Mouse (Mus musculus): Measurements from ENCODE around the gene Rad9a.
A peak's percentile ranks its signal among the peaks of the same experiment; 100 is the strongest.

Gene Rad9a

DNA sequence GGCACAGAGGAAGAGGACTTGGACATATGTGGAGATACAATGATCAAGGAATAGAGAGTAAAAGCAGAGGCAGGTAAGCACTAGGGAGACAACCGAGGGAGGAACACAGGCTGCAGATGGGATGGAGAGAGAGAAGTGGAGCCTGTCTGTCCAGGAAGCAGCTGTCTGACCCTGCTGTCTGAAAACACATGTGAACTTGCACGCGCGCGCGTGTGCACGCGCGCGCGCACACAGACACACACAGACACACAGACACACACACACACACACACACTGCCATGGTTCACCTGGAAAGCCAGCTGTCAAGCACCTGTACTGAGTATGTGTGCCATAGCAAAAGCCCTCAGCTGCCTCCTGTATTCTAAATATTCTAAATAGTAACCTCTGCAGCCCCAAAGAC lies 16.8 kb upstream of the Rad9a start:
- DNase-seq (ENCODE audit: low spot score), result no peak

DNA sequence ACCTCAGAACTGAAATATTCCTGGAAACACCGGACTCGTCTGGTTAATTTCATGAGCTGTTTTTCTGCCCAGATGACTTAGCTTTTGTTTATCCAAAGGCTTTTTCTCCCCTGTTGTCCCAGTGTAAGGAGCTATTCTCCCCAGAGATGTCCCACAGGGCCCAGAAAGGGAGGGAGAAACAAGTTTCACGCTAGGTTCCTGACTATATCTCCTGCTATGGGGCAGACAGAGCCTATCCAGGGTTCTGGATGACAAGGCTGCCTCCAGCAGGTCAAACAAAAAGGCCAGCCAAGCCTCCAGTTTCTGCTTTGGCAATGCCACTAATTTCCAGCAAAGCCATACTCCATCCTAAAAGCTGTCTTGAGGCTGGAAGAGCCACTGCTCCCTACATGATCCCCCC lies 16.4 kb upstream of the Rad9a start:
- no peak for DNase-seq (ENCODE audit: low spot score)

DNA sequence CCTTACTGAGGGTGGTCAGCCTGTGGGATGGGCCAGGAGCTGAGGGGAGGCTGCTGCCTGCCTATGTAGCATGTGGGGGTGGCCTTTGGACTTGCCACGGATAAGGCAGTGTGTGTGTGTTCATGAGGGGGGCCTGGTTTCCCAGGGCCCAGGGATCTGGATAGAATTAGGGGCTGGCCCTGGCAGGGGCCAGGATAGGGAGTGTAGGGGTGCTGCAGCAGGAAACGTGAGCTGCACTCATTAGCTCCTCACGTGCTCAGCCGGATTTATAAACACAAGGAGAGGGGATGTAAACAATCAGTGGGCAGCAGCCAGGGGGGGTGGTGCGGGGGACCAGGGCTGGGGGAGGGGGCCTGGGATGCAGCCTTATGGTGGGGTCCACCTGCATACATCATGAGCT lies 15.7 kb upstream of the Rad9a start:
- DNase-seq (ENCODE audit: low spot score), result peak; percentile 60

DNA sequence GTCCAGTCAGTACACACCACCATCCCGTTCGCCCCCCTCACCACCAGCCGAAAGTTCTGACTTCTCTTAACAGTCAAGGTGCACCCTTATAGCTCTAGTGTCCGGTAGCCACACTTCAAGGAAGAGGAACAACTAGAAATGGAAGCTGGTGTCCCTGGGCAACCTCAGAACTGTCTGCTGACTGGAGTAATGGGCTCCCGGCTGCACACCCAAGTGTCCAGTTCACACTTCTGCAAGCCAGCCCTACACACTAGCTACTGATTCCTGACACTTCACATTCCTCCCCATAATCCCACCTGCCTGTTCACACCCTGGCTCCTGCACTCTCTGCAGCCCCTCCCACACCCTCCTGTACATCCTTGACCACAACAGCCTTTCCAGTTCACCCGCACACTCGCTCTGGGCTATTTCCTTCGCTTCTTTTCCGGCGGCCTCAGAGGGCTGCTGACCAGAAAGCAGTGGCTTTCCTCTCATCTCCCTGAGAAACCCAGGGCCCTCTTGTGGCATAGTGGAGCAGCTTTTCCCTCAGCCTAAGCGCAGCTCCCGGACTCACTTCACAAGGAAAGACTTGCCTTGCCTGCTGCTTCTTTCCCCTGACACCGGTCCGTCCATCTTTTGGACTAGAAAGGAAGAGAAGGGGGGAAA lies 14.7 kb upstream of the Rad9a start:
- DNase-seq (ENCODE audit: low spot score), result no peak

DNA sequence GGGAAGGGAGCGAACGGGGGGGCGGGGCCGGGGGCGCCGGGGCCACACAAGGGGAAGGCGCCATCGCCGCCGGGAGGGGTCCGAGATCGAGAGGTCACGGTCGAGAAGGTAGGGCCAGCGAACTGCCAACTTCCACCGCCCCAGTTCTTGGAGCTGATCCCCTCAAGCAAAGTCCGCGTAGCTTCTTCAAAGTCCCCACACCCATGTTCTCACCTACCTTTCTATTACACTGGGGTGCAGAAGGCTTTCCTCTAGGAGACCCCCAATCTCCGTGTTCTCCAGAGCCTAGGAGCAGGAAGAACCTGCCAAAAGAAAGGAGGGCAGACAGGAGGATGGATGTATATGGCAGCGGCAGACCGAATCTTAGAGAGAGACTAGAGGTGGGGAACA lies 14.0 kb upstream of the Rad9a start:
- DNase-seq (ENCODE audit: low spot score), result no peak

DNA sequence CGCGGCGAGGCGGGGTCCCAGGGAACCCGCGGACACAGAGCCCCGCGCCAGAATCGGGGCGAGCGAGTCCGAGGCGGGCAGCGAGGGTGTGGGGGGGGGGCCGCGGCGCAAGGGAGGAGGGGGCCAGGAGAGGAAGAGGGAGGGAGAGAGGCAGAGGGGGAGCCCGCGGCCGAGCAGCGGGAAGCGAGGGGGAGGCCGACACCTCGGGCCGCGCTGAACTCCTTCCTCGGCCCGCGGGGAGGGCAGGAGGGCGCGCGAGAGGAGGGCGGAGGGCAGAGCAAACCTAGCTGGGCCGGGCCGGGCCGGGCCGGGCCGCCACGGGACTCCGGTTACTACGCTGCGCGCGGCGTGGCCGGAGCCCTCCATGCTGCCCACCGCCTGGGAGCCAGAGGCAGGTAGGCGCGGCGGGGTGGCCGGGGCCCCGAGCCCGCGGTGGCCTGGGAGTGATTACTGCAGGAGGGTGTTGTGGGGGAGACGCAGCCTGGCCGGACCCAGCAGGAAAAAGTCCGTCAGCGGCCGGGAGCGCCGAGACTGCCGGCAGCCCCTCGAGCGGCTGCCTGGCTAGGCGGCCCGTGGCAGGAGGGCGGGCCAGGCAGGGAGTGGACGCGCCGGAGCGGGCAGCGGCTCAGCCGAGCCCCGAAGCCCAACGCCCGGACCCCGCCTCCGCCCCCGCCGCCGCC lies 13.4 kb upstream of the Rad9a start:
- no peak for DNase-seq (ENCODE audit: low spot score)

DNA sequence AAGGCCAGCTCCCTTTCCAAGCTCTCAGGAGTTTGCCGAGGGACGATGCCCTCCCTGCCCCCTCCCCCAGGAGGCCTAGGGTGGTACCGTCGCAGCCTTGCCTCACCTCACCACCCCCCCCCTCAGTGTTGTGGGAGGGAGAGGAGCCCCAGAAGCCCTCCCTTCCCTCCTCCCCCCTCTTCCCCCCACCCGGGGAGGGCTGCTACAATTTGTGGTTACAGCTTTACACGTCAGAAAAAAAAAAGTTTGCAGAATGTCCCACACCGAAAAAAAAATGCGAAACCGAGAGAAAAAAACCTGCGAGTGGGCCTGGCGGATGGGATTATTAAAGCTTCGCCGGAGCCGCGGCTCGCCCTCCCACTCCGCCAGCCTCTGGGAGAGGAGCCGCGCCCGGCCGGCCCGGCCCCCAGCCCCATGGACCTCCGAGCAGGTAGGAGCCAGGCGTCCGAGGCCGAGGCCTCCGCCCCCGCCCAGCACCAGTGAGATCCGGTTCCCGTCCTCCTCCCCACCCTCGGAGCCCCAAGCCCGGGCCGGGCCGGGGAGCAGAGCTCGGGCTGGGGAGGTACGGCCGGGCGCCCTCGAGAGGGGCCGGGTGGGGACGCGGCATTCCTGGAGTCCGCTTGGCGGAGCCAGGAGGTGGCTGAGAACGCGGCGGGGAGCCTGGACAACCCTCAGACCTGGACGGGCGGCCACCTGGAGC lies 12.8 kb upstream of the Rad9a start, which contains the start of the genes Clcf1 and AC109138.7:
TSS of gene Clcf1 (plus strand) at position 168 of the 700 bp plus-strand sequence.
TSS of gene AC109138.7 (plus strand) at position 287 of the 700 bp plus-strand sequence.
- peak; percentile 57 for DNase-seq (ENCODE audit: low spot score)

DNA sequence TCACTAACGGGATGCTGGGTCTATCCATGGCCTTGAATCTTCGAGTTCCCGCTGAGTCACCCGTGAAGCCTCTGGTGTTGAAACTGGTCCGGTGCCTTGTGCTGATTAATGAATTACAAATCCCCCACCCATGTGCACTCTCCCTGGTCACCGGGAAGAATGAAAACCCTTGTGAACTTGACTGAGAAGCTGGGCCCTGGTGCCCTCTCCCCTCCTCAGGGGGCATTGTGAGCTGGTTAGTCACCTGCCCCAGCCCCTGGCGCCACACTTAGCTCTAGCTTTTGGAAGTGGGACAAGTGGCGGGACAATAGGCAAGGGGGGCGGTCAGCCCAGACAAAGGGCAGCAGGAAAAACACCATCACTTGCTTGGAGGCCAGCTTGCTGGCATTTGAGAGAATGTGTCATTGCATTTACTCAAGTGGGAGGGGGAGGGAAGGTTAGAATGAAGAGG lies 12.1 kb upstream of the Rad9a start:
- no peak for DNase-seq (ENCODE audit: low spot score)

DNA sequence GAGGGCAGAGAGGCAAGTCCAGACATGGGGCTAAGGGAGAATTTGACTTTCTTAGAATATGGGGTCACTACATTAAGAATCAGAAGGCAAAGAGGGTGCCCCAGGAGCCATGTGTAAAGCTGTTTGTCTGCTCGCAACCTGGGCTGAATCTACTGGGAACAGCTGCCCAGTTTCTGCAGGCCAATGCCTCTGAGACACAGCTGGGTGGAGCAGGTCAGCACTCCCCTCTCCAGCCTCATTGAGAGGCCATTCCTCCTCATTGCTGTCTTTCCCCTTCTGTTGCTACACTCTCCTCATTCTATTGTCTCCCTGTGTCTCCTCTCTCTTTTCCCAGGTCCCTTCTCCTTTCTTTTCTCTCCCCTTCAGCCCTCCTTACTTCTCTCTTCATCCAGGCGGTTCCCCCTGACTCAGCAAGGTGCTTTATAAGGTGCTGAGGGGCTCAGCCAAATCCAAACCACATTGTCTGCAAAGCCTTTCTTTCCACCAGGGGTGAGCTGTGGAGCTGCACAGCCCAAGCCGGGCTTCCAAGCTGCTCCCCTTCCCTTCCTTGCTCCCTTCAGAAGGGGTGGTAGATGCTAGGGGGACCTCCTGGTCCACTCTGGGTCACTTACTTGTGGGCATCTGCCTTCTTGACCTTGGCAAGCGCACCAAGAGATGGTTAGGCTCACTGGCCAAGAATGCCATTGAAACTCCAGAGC lies 10.6 kb upstream of the Rad9a start:
- no peak for DNase-seq (ENCODE audit: low spot score)

DNA sequence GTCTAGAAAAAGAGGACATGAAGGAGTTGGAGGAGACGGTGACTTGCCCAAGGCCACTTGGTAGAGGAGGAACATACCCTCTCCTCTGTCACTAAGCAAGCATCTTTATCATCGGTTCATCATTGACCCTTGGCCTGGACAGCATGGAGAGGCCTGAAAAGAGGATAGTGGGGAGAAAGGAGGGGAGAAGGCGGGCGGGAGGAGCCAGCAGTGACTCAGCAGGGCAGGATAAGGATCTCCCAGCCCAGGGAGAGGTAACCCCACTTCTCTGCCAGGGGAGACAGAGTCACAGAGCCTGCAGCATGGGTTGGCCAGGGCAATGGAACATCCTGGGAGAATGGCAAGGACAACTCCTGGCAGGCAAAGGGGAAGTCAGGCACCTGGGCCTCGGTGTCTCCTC lies 7.1 kb upstream of the Rad9a start:
- no peak for DNase-seq (ENCODE audit: low spot score)

DNA sequence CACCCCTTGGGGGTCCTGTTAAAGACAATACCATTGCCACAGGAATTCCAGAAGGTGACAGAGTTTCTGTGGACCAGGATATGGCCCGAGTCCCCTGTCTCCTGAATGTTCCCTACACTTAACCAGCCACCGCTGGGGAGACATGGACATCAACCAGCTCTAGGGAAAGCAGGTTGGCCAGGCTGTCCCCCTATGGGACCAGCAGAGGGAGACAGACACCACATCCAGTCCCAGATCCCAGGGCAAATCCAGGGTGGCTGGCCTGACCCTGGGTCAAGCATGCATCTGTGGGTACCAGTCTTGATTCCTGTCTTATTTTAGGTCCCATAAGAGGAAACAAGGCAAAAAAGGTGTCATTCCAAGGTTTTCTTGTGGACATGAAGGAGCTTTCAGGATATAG lies 5.5 kb upstream of the Rad9a start:
- peak; percentile 68 for DNase-seq (ENCODE audit: low spot score)

DNA sequence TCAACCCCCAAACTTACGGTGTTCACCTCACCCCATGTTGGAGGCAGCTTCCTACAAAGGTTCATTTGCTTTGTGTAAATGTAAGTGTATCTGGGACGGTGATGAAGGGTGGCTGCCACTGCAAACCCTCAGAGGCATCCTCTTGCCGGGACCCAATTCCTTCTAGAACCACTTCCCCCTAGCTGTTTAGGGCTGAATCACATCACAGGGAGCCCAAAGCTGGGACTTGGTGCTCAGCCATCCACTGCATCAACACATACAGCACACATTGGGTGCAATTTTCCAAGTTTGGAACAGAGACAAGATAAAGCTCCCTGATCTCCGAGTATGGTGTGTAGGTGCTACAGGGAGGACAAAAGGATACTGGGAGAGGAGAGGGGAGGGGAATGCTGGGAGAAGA lies 3.4 kb upstream of the Rad9a start:
- no peak for DNase-seq (ENCODE audit: low spot score)

DNA sequence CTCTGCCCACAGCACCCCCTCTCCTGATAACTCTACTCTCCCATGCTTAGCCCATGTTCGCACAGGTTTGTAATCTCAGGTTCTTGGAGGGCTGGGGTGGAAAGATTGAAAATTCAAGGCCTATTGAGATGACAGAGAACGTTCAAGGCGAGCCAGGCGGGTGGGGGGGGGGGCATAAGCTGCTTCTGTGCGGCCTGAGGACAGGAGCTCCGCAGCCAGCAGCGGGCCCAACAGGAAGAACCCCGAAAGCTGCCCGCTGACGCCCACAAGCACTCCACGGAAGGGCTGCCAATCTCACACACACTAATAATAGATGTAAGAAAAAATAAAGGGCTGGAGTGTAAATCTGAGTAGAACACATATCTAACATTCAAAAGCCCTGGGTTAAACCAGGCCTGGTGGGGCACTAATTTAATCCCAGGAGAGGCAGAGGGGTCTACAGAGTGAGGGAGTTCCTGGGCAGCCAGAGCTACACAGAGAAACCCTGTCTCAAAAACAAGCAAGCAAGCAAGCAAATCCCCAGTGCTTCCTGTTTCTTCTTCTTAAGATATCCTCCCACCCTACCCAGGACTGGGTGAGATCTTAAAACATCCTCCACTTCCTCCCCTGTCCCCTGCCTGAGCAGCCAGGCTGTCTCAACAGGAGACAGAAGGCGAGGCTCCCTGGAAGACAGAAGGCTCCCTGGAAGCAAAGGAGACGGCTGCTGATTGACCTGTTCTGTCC lies 2.3 kb upstream of the Rad9a start:
- DNase-seq (ENCODE audit: low spot score), result no peak

DNA sequence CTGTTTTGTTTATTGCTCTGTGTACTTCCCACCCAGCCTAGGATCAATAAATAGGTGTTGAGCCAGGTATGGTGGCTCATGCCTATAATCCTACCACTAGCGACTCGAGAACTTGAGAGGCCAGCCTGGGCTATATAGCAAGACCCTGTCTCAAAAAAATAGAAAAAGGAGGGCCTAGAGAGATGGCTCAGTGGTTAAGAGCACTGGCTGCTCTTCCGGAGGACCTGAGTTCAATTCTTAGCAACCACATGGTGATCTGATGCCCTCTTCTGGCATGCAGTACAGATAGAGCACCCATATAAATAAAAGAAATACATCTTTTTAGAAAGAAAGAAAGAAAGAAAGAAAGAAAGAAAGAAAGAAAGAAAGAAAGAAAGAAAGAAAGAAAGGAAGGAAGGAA lies 1.7 kb upstream of the Rad9a start:
- DNase-seq (ENCODE audit: low spot score), result no peak

DNA sequence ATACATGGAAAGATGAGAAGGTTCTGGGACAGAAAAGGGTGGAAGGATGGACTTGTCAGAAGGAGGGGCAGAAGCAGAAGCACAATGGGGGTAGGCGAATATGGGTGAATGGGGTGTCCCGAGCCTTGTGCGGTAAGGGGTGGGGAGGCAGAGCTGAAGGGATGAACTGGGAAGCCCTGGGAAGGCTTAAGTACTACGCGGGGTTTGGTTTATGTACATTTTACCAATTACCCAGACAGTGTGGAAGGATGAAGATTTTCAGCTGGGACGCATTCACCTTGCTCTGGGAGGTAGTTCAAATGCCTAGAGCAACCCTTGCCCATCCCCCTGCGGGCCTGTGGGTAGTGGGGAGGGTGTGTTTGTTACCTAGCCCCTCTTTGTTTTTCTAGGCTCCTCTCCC lies 687 bp upstream of the Rad9a start:
- no peak for DNase-seq (ENCODE audit: low spot score)

DNA sequence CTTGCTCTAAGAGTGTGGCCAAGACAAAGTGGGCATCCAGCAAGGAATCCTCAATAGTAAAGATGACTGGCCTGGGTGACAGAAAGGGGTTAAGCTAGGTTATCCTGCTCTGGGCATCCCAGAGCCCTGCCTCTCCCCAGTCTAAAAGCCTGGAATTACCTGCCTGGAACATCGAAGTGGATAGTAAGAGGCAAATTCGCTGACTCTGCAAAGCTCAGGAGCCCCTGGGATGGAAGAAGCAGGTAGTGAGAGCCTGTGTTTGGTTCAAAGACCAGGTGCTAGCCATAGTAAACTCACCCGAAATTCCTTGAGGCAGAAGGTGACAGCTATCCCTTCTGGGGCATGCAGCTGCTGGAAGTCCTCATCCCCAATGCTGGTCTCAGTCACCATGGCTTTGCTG lies 4.3 kb downstream of the Rad9a start:
- DNase-seq (ENCODE audit: low spot score), result no peak

DNA sequence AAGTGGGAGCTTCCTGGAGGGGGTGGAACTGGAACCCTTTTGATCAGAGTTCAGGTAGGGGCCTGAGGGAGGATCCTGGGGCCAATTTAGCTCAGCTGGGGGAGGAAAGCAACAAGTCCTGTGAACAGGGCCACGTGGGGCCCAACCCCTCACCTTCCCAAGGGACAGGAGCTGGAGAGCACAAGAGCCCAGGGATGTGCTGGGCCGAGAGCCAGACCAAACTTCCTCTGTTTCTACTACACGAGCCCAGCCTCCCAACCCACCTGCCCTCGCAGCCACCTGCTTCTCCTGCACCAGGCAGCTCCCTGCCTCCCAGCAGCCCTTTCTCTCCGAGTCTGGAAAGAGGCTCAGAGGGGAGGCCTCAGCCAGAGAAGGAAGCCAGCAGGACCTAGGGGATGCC lies 4.9 kb downstream of the Rad9a start:
- DNase-seq (ENCODE audit: low spot score), result no peak

DNA sequence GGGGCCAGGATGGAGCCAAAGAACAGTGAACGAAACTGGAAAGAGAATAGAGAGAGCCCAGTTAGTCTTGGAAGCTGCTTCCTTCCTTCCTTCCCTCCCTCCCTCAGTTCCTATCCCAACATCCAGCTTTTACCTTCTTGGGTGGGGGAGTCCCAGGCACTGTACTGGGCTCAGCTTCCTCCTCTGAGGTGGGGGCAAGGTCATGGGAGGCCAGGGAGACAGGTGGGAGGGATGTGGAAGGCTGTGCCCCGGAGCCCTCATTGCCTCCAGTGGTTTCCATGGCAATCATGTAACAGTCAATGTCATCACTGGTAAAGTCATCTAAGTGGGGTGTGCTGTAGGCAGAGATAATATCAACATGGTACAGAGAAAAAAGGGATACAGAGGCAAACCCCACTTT lies 5.4 kb downstream of the Rad9a start:
- DNase-seq (ENCODE audit: low spot score), result no peak

DNA sequence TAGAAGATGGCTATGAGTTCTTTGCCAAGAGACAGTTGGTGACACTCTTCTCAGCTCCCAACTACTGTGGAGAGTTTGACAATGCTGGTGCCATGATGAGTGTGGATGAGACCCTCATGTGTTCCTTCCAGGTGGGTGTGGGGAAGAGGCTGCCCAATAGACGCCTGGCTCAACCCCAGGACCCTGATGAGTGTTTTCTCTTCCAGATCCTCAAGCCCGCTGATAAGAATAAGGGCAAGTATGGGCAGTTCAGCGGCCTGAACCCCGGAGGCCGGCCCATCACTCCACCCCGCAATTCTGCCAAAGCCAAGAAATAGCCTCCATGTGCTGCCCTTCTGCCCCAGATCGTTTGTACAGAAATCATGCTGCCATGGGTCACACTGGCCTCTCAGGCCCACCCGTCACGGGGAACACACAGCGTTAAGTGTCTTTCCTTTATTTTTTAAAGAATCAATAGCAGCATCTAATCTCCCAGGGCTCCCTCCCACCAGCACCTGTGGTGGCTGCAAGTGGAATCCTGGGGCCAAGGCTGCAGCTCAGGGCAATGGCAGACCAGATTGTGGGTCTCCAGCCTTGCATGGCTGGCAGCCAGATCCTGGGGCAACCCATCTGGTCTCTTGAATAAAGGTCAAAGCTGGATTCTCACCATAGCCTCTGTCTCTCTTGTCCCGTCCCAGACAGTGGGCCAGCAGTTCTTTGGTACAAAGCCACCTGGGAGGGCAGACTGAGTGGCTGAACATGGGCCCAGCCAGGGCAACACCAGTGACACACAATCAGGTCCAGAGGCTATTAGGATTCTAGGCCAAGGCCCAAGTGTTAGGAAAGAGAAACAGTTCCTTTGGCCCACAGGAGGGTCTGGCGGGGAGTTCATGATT lies 6.4 kb downstream of the Rad9a start:
- no peak for DNase-seq (ENCODE audit: low spot score)

DNA sequence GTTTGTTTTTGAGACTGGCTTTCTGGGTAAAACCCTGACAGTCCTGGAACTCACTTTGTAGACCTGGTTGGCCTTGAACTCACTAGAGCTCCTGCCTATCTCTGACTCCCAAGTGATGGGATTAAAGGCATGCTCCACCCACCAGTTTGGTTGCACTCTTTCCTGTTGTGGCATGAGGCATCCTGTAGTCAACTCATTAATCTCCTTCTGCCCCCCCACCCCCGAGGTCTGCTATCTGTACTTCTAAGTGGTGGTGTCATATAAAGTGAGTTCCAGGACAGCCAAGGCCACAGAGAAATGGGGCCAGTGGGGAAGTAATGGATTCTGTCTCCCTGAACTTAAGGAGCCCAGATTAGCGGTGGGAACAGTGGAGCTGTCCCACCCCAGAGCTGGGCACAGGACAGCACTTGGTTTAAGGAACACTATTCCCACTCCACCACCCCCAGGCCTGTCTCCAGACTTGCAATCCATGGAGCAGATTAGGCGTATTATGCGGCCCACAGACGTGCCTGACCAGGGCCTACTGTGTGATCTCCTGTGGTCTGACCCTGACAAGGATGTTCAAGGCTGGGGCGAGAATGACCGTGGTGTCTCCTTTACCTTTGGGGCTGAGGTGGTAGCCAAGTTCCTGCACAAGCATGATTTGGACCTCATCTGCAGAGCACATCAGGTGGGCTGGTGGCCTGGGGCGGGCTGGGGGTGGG lies 7.3 kb downstream of the Rad9a start:
- no peak for DNase-seq (ENCODE audit: low spot score)
